Mouse (Mus musculus): ENCODE results near the gene Gpn3.

Gene Gpn3

DNA sequence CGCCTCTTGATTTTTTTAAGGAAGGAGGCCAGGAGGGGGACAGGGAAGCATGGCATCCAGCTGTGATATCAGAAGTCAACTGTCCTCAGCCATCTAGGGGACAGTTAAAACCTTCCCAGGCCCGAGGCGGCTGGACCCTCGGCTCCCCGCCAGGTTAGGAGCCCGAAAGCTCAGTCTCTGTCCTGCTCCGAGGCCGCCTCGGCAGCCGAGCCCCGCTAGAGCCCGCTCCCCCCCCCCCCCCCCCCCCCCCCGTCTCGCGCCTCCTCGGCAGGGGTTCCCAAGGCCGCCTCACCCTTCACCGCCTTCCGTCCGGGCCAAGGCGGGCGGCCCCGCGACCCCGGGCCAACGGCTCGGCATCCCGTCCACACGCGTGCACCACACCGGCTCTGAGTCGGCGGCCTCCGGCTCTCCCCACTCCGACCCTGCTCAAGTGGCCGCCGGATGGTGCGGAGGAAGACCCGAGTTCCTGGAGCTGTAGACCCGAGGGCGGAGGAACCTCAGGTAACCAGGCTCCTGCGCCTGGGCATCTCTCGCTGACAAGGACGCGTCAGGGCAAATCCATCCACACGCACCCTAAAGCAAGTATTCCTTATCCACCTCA is at the start of gene Gpn3:
Gene Gpn3 (plus strand): TSS at position 286 of the 601 bp plus-strand sequence.
- in situ Hi-C loops (cut with MboI, MseI): loop anchor here in 1 of 2 experiments (10.0 kb wide), 1 partner anchor 1593 kb away; no protein-coding TSS in a partner anchor

DNA sequence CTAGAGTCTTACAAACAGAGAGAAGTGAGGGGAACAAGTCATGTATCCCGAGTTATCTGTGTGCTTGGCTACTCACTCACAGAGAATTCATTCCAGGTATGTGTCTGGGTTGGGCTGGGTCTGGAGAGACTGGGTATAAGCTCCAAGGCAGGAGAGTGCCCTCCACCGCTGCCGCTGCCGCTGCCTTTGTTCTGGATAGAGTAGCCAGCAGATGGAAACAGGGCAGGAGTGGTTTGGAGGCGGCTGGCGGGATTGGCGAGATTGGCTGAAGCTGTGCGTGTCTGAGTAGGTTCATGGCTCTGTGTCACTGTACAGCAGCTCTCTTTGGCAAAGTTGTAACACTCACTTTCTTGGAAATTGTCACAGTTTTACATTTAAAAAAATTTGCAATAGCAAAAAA is 48.2 kb upstream of the Gpn3 start:
- in situ Hi-C loops (cut with MboI, MseI): no loop called here

DNA sequence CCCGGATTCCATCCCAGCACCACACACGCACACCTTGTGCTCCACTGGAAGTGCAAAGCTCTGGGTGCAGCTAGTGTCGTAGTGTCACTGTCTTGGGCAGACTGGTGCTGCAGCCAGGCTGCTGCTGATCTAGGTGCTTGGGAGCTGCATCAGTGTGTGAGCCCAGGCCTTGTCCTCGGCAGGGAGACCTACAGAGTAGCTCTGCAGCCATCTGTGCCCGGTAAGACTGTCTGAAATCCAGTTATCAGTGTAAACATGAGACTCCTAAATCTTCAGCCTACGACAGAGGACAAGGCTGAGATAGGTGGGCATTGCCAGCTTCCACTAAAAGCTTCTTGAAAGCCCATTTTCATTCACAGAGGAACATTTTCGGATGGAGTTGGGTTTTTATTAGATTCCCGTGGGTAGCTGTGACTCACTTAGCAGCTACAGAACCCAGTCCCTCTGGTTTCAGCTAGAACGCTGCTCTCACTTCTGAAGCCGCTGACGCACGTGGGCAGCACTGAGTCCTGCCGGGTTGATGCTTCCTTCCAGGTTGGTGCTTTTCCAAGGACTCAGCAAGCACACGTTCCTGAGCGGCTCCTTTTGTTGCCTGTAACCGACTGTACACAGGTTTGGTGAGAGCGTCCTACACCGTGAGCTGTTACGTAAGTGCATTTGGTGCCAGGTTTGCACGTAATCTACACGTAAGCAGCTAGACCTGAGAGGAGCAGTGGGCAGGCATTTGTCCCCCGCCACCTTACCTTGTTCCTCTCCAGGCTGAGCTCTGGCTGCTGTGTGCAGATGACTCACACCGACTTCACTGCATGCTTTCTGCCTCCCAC is 46.9 kb upstream of the Gpn3 start:
- in situ Hi-C loops (cut with MboI, MseI): no loop called here

- in situ Hi-C loops (cut with MboI, MseI): no loop called here
Measured at GRCm38 (mm10) chr5:122325477-122325876, 46.2 kb upstream of the Gpn3 start.

GRCm38 (mm10) chr5:122327283-122327682 is 44.4 kb upstream of the Gpn3 start:
- in situ Hi-C loops (cut with MboI, MseI): no loop called here

DNA sequence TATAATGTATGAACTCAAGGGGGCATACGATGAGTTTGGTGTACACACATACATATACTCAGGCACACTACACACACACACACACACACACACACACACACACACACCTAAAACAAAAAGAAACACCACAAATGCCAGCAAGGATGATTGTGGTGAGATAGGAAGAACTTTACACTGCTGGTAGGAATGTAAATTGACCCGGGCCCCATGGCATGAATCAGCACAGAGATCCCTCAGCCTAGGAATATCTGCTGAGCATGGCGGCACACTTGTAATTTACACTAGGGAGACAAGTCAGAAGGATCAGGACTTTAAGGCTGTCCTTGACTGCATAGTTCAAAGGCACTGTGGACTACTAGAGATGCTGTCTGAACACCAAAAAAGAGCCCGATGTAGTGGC is 41.4 kb upstream of the Gpn3 start:
- in situ Hi-C loops (cut with MboI, MseI): no loop called here

DNA sequence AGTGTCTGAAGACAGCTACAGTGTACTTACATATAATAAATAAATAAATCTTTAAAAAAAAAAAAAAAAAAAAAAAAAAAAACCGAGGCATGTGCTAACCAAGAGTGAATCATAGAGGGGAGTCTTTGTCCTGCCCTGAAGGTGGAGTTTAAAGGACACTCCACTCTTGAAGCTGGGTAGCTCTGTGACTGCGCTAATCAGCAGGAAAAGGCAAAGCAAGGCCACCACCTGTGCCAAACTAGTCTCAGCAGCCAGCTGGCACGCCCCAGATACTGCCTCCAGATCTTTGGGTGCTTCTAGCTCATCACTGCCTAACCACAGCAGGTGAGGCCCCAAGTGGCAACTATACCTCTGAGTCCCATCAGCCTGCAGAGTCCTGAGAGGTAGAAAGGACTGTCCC is 37.0 kb upstream of the Gpn3 start:
- in situ Hi-C loops (cut with MboI, MseI): no loop called here

GRCm38 (mm10) chr5:122336554-122337294 is 35.0 kb upstream of the Gpn3 start:
- in situ Hi-C loops (cut with MboI, MseI): no loop called here

GRCm38 (mm10) chr5:122342874-122343273 is 28.8 kb upstream of the Gpn3 start:
- in situ Hi-C loops (cut with MboI, MseI): loop anchor here (5.0 to 10.0 kb wide), 2 partner anchors 76 to 78 kb away; partner anchors contain the start of gene Tctn1 (in 1 of the 2)

DNA sequence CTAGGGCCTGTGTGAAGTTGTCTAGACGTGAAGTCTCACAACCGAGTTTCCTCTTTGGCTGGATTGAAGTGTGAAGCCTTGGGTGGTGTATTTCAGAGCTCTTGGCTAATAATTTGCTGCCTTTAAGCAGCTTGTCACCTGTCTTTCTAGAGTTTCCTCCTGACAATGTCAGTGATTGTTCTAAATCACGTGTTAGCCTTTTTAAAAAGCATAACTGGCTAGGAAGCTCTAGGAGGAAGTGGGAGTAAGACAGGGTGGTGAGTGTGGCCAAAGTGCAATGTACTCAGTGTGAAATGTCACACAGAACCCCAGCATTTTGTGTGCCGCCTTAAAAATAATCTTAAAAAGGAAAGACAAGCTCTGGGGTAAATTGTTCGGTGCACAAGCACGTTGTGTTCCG is 27.9 kb upstream of the Gpn3 start:
- in situ Hi-C loops (cut with MboI, MseI): loop anchor here (5.0 to 10.0 kb wide), 2 partner anchors 76 to 79 kb away; partner anchors contain the start of gene Tctn1 (in 1 of the 2)

GRCm38 (mm10) chr5:122344260-122344659 is 27.4 kb upstream of the Gpn3 start:
- in situ Hi-C loops (cut with MboI, MseI): loop anchor here (5.0 to 10.0 kb wide), 2 partner anchors 77 to 79 kb away; partner anchors contain the start of gene Tctn1 (in 1 of the 2)

DNA sequence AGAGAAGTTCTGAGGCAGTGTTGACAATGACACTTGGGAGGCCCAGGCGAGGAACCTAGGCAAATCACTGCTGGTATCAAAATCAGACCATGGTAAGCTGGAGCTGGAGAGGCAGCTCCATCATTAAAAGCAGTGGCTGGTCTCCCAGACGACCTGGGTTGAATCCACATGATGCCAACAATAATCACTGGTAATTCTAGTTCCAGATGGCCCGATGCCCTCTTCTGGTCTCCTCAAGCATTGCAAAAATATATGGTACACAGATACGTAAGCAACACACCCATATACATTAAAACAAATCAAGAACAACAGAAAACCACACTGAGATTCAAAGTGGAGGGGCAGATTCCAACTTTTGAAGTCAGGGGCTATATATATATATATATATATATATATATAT is 25.9 kb upstream of the Gpn3 start:
- in situ Hi-C loops (cut with MboI, MseI): loop anchor here in 1 of 2 experiments (10.0 kb wide), 1 partner anchor 81 kb away; the partner anchor contains the start of gene Tctn1

DNA sequence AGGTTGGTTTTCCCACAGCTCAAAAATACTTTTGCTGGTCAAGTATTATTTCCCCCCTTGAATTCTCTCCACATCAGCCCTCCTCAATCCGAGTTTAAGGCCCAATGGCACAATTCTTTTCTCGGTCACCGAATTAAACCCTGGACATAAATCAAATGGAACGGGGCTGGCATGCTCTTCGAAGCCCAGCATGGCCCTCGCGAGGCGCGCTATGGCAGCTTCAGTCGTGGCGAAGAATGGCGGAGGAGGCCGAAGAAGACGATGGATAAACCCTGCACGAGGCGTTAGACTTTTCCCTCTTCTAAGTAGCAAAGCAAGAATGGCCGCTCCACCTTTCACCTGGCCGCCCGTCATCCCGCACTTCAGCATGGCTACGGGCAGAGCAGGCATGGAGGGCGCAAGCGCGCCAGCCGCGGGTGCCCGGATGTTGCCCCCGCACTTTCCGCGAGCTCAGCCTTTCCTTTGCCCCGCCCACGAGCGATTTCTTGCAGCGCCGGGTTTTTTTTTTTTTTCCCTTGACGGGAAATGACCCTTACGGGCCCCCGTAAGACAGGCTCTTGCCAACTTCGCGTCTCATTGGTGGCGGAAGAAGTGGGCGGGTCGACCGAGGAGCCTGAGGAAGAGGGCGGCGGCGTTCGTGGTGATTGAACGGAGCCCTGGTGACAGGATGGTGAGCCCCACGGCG is 17.7 kb upstream of the Gpn3 start, which contains the start of the genes Rad9b and Vps29:
Gene Rad9b (minus strand): TSS at position 427 of the 685 bp plus-strand sequence.
Gene Vps29 (plus strand): TSS at position 563 of the 685 bp plus-strand sequence.
- in situ Hi-C loops (cut with MboI, MseI): no loop called here

- in situ Hi-C loops (cut with MboI, MseI): no loop called here
Measured at GRCm38 (mm10) chr5:122354492-122355067, 17.1 kb upstream of the Gpn3 start.

- in situ Hi-C loops (cut with MboI, MseI): loop anchor here in 1 of 2 experiments (10.0 kb wide), 1 partner anchor 1593 kb away; no protein-coding TSS in a partner anchor
Measured at GRCm38 (mm10) chr5:122372192-122372769, 605 bp downstream of the Gpn3 start, which contains the start of gene Fam216a. Fam216a (minus strand) TSS chr5:122372364.

DNA sequence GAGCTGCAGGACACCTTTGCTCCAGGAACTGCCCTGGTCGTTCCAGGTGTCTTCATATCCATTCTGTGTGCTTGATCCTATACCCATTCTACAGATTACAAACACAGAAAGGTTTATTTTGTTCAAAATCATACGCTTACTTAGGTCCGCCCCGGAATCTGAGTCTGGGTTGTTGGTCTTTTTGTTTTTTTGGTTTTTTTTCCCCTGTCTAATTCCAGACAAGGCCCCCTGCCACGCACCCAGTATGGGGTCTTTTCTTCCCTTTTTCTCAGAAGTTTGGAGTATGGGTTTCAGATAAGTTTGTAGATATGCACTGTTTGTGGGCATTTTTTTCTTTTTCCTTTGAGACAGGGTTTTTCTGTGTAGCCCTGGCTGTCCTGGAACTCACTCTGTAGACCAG is 1.2 kb downstream of the Gpn3 start:
- in situ Hi-C loops (cut with MboI, MseI): loop anchor here in 1 of 2 experiments (10.0 kb wide), 1 partner anchor 1592 kb away; no protein-coding TSS in a partner anchor

GRCm38 (mm10) chr5:122377101-122377833 is 5.6 kb downstream of the Gpn3 start:
- in situ Hi-C loops (cut with MboI, MseI): loop anchor here in 1 of 2 experiments (10.0 kb wide), 1 partner anchor 1588 kb away; no protein-coding TSS in a partner anchor

- in situ Hi-C loops (cut with MboI, MseI): loop anchor here in 1 of 2 experiments (10.0 kb wide), 1 partner anchor 1587 kb away; no protein-coding TSS in a partner anchor
Measured at GRCm38 (mm10) chr5:122378171-122378570, 6.5 kb downstream of the Gpn3 start.
